Mouse (Mus musculus) brain, embryonic 14.5 days (tissue): ENCODE results near the gene Sobp. TPM values are rescaled to one million over a fixed set of nuclear protein-coding genes. Genes with fewer than 3 reads are reported as not detected.
A peak's percentile ranks its signal among the peaks of the same experiment; 100 is the strongest.

Experiments used
- DNase-seq: peaks from one replicate; pipeline ENCODE4 v3.0.0-alpha.2; 2011; ENCODE audit warnings: low read depth
- CTCF ChIP-seq: fragments of 200-500 bp; IDR thresholded peaks from 2 replicates; pipeline ENCODE4 v1.5.1; 2012; ENCODE audit warnings: inconsistent platforms, mild to moderate bottlenecking, moderate library complexity, borderline replicate concordance; ENCODE audit not compliant: insufficient read depth, insufficient read length; ENCODE audit errors: extremely low read depth
- POLR2A ChIP-seq: fragments of 200-500 bp; IDR thresholded peaks from 2 replicates; pipeline ENCODE4 v1.6.1; 2012; ENCODE audit warnings: mild to moderate bottlenecking, inconsistent platforms, borderline replicate concordance; ENCODE audit not compliant: poor library complexity, insufficient read depth, insufficient read length, severe bottlenecking; ENCODE audit errors: extremely low read depth
- polyA plus RNA-seq: library from polyadenylated mRNA; depleted of rRNA; stranded (reverse); fragments of >200 nt; gene quantifications from 2 replicates; pipeline ENCODE4 v1.2.3, GENCODE M21; 2012; rRNA removed

The Sobp gene
- polyA plus RNA-seq: 15.0 and 30.6 TPM in 2 replicates

DNA sequence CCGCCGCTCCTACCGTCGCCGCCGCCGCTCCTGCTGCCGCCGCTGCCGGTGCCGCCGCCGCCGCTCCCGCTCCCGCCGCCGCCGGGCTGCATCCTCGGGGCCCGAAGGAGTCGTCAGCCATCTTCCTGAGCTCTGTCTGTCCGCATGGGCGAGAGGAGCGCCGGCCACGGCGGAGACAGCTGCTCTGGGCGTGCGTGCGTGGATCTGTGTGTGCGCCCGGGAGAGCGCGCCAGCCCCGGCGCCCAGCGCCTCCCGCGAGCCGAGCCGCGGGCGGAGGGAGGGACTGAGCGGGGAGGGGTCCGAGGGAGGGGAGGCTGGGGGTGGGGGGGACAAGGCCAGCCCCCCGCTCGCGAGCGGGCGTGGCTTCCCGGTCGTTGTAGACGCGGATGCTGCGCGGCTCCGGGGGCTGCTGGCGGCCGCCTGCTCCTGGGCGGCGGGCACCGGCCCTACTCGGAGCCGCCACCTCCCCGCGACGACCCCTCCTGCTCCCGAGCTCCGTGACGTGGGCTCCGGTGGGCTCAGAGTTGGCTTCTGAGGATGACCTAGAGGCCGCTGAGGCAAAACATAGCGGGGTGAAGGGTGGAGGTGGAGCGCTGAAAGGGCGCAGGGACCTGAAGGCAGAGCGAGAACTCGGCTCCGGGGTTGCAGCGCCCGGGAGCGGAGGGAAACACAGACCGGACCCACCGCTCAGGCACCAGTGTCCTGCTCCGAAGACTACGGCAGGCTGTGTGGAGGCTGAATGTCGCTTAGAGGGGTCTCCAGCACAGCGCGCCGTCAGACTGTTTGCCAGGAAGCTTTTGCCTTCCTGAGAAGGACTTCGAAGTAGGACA is at the start of gene Sobp, which contains the start of gene 9030612E09Rik:
Gene Sobp (minus strand): TSS at position 205 of the 830 bp plus-strand sequence.
Gene 9030612E09Rik (plus strand): TSS at position 379 of the 830 bp plus-strand sequence.
- DNase-seq: peak; percentile 94
- no peak for TF ChIP-seq CTCF
- TF ChIP-seq POLR2A: peak; percentile 88

DNA sequence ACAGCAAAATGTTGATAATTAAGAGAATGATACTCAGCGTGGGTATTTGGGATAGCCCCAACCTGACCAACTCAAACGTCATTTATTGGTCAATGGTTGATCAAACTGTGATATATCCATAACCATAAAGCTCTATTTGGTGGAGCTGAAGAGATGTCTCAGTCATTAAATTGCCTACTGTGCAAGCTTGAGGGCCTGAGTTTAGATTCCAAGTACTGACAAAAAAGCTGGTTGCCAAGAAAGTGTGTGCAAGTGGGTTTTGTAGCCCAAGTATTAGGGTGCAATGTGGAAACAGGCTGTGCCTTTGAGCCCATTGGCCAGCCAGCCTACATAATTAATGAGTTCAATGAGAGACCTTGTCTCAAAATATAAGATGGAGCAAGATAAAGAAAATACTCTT is 49.1 kb upstream of the Sobp start:
- TF ChIP-seq POLR2A (no peak), CTCF (no peak)
- DNase-seq: no peak

DNA sequence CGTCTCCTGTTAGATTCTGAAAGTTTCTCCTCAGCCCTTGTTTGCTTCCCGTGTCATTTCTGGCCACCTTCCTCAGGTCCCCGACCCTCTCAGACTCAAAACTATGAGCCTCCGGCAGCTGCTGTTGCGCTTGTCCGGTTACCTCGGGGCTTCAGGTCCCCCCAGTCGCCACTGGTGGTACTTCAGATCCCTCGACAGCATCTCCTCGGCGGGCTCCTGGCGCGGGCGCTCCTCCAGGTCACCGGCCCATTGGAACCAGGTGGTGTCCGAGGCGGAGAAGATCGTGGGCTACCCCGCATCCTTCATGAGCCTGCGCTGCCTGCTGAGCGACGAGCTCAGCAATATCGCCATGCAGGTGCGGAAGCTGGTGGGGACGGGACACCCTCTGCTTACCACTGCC is 47.3 kb upstream of the Sobp start:
- no peak for DNase-seq
- no peak for TF ChIP-seq POLR2A
- no peak for TF ChIP-seq CTCF

DNA sequence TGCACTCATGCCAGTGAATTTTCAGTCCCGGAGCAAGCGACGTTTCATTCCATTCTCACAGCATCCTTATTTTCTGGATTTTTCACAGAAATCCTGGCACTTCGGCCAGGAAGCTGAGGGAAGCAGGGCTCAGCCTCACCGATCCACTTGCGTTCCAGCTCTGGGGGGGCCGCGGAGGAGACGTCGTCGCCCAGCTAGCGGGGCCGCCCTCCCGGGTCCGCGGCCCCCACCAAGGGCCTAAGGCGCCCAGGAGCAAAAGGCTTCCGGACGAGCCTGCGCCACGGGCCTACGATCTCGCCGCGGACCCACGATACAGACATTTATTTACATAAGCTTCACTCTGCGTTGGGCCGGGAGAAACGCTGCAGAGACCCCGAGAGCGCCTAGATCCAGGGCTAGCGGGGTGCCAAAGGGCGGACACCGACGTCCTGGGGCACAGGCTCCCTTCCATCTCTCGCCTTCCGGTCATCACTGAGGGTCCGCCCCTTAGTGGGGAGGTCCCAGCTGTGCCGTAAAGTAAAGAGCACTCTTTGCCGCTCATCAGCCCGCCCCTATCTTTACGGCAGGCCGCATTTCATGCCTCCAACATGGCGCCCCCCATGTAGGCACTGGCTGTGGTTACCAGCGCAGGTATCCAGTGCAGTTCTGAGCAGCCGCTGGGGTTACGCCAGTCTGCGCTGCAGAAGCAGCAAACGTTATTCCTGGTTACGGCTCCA is 46.7 kb upstream of the Sobp start, which contains the start of gene Pdss2:
Gene Pdss2 (plus strand): TSS at position 577 of the 716 bp plus-strand sequence.
- peak; percentile 98 for DNase-seq
- TF ChIP-seq CTCF: no peak
- TF ChIP-seq POLR2A: peak; percentile 74; the same call in 1 of the 2 replicates

DNA sequence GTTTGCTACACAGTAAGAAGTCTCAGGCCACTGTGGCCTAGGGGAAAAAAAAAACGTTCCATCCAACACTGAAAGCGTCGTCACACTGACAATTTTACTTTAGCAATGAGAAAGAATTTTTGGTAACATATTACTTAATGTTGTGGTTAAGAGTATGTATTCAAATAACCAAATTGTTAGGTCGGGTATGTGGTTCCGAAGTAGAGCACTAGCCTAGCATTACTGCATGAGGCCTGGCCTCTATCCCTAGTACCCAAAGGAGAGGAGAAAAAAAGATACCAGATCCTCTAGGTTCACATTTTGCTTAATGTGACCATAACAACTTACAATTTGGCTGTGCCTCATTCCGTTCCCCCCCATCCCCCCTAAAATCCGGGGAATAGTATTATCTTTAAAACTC is 46.1 kb upstream of the Sobp start:
- TF ChIP-seq CTCF (no peak), POLR2A (no peak)
- peak; percentile 16 for DNase-seq

DNA sequence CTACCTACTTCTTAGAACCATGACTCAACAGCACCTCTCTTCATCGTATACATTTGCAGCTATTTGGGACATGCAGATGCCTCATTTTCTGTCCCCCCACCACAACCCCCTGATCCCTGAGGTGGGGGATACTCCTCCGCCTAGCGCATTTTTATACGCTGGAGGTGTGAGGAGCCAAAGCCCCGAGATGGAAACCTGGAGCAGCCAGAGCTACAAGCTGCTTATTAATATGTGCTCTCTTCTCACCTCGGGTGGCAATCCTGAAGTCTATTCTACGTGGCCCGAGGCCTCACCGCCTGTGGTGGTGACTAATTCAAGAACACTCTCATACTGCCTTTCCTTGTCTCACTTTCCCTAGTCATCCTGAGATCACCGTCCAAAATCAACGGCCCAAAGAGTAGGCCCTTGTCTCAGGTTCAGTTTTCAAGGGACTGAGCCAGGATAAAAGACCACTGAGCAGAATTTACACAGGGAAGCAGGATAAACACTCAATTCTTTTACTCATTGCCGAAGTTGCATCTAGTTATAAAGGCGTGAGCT is 43.1 kb upstream of the Sobp start:
- DNase-seq: no peak
- no peak for TF ChIP-seq CTCF
- TF ChIP-seq POLR2A: no peak

DNA sequence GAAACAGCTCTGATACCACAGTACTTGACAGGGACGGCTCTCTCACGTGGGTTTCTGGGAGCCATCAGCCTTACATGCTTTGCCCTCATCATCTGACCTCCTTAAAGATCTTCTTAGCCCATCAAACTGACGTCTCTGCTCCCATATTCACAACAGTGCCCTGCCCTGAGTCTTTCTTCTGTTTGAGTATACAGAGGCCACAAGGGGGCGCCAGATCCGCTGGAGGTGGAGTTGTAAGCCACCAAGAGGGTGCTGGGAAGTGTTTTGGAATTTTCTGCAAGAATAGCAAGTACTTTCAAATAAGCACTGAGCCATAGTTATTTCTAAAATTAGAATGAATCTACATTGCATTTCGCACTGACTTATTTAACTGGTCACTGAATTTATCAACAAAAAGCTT is 37.5 kb upstream of the Sobp start:
- no peak for TF ChIP-seq POLR2A
- TF ChIP-seq CTCF: peak; percentile 49; the same call in 1 of the 2 replicates
- peak; percentile 10 for DNase-seq

DNA sequence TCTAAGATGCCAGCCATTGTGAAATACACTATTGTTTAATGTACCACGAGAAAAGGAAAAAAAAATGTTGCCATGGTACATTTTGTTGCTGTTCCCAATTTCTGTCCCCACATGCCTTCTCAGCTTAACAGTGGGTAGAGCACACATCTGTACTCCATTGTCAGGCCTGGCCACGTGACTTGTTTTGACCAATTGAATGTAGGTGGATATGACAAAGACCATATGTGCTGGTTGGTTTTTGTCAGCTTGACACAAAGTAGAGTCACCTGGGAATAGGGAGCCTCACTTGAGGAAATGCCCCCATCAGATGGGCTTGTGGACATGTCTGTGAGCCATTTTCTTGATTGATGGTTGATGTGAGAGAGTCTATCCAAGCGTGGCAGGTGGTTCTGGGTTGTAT is 29.5 kb upstream of the Sobp start:
- TF ChIP-seq CTCF (no peak), POLR2A (no peak)
- no peak for DNase-seq

DNA sequence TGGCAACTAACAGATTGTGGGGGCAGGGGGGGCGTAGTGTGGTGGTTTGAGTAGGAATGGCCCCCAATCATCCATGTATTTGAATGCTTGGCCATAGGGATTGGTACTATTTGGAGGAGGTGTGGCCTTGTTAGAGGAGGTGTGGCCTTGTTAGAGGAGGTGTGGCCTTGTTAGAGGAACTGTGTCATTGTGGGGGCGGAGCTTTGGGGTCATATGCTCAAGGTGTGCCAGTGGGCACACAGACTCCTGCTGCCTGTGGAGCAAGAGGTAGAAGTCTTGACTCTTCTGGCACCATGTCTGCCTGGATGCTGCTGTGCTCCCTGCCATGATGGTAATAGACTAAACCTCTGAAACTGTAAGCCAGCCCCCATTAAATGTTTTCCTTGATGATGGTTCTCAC is 25.9 kb upstream of the Sobp start:
- TF ChIP-seq CTCF (no peak), POLR2A (no peak)
- DNase-seq: no peak

DNA sequence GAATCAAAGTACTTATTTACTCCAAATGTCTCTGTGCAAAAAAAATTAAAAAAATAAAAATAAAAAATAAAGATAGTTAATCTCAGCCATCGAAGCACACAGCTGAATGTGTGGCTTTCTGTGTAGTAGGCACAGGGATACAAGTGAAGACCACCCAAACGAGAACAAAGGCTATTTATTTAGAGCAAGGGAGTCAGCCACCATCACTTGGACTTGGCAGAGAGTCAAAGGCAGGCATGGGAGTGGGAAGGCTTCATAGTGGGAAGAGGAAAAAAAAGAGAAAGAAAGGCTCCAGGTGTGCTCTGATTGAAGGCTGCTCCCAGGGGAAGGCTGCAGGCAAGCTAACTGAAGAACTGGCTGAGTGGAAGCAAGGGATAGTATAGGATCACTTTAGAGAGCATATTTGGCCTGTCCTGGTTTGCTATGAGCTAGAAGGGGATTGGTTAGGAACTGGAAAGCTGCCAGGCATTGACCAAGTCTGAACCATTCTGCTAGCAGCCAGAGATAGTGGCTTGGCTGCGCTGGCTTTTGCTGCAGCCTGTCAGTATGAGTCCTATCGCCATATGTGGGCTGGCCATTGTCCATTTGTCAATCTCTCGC is 6.1 kb upstream of the Sobp start:
- peak; percentile 80 for DNase-seq
- no peak for TF ChIP-seq POLR2A
- no peak for TF ChIP-seq CTCF

DNA sequence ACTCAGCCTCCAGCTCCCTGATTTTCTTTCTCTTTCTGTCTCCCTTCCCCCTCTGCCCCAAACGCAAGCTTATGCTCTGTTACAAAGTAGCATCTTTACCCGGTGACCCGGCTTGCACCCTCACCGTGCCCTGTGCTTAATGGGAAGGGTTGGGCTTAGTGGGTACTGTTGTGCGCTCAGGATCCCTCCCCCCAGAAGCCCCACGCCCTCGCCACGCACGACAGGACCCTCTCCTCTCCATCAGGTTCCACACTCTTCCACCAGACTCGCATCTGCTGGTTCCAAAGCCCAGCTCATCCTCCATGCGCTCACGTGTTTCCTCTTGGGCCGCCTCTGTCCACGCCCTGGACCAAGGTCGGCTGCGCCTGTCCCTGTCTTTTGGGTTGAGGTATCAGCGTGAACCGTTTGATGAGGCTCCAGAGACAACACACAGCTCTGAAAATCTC is 849 bp upstream of the Sobp start:
- TF ChIP-seq CTCF (no peak), POLR2A (no peak)
- DNase-seq: no peak
